Mouse (Mus musculus) testis, adult 2 months (tissue): ENCODE results near the gene Zfp592. TPM values are rescaled to one million over a fixed set of nuclear protein-coding genes. Genes with fewer than 3 reads are reported as not detected.
A peak's percentile ranks its signal among the peaks of the same experiment; 100 is the strongest.
"Not testable (repeated sequence)": the region's sequence is repeated elsewhere in the genome, so short reads cannot be mapped to it uniquely, and the experiment has no call there.

ENCODE experiments used
- H3K27ac ChIP-seq: fragments of 200-500 bp; 2 replicates; pipeline ENCODE4 v1.5.1; 2012; ENCODE audit warnings: low read depth, low read length; ENCODE audit not compliant: control insufficient read depth, insufficient read depth
- H3K27me3 ChIP-seq: fragments of 200-500 bp; 2 replicates; pipeline ENCODE4 v1.6.1; 2012; ENCODE audit warnings: mild to moderate bottlenecking, low read length, moderate library complexity; ENCODE audit not compliant: control insufficient read depth, insufficient read depth
- H3K36me3 ChIP-seq: fragments of 200-500 bp; 2 replicates; pipeline ENCODE4 v1.6.1; 2012; ENCODE audit warnings: mild to moderate bottlenecking, low read length; ENCODE audit not compliant: control insufficient read depth, insufficient read depth
- H3K4me1 ChIP-seq: fragments of 200-500 bp; 2 replicates; pipeline ENCODE4 v1.6.1; 2012; ENCODE audit warnings: low read length; ENCODE audit not compliant: control insufficient read depth, insufficient read depth
- H3K4me3 ChIP-seq: fragments of 200-500 bp; 2 replicates; pipeline ENCODE4 v1.5.1; 2012; ENCODE audit warnings: low read depth, mild to moderate bottlenecking, low read length, moderate library complexity, mixed read lengths; ENCODE audit not compliant: control insufficient read depth
- CTCF ChIP-seq: fragments of 200-500 bp; IDR thresholded peaks from 2 replicates; pipeline ENCODE4 v1.5.1; 2012; ENCODE audit warnings: low read depth, mild to moderate bottlenecking, inconsistent platforms, low read length, moderate library complexity; ENCODE audit not compliant: control insufficient read depth, insufficient read depth, insufficient replicate concordance
- POLR2A ChIP-seq: fragments of 200-500 bp; IDR thresholded peaks from 2 replicates; pipeline ENCODE4 v1.6.1; 2012; ENCODE audit warnings: low read depth, mild to moderate bottlenecking, inconsistent platforms, low read length, moderate library complexity; ENCODE audit not compliant: control insufficient read depth
- polyA plus RNA-seq: library from polyadenylated mRNA; depleted of rRNA; stranded (reverse); fragments of >200 nt; gene quantifications from 2 replicates; pipeline ENCODE4 v1.2.3, GENCODE M21; 2012

The Zfp592 gene
- polyA plus RNA-seq, 1 experiment = 16.4 TPM

DNA sequence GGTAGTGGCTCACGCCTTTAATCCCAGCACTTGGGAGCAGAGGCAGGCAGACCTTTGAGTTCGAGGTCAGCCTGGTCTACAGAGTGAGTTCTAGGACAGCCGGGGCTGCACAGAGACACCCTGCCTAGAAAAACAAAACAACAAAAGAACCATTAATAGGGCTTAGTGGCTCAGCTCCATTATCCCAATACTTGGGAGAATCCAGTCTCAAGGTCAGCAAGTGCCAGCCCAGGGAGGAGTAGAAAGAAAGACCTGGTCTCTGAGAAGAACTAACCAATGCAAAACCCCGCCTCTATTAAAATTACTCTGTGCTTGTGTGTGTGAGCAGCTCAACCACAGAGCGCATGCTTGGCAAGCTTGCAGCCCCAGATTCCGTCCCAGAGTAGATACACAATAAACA, 30.7 kb upstream of the Zfp592 start:
- Histone ChIP-seq H3K27ac (no peak overlapping the region), H3K4me1 (no peaks in the 10 kb centered on the region), H3K36me3 (no peaks in the 10 kb centered on the region), H3K27me3 (no peaks in the 10 kb centered on the region), H3K4me3 (no peak overlapping the region)
- TF ChIP-seq POLR2A = no peak
- no peak for TF ChIP-seq CTCF

DNA sequence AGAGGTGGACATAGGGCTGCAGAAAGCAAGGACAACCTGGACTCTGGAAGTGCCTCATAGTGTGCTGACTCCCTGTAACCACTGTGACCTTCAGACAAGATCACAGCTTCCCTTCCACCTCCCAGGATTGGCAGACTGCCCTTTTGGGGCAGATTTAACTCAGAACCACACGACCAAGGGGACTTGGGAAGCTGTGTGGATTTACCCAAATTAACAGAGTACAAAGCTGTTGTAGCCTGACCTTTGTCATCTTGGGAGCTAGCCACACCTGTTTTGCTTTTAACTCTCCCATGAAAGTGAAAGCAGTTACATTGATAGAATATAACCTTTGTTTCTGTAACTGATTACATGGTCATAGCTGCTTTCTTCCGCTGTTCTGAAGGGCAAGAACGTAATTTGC, 22.6 kb upstream of the Zfp592 start:
- no peak overlapping the region for H3K27ac ChIP-seq
- peak overlapping the region; percentile 16; the same call in 1 of the 2 replicates for H3K4me3 ChIP-seq
- H3K27me3 ChIP-seq = no peaks in the 10 kb centered on the region
- TF ChIP-seq POLR2A (no peak), CTCF (no peak)
- H3K36me3 ChIP-seq = no peaks in the 10 kb centered on the region
- no peaks in the 10 kb centered on the region for H3K4me1 ChIP-seq

DNA sequence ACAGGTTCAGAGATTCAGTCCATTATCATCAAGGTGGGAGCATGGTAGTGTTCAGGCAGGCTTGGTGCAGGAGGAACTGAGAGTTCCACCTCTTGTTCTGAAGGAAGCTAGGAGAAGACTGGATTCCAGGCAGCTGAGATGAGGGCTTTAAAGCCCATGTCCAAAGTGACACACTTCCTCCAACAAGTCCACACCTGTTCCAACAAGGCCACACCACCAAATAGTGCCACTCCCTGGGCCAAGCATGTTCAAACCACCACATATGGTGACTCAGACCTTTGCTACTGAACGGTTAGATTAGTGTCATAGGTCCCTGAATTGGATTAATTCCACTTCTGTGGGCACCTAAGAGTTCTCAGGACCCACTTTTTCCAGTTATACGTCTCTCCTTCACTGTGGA, 22.1 kb upstream of the Zfp592 start:
- H3K4me1 ChIP-seq = no peaks in the 10 kb centered on the region
- no peak overlapping the region for H3K27ac ChIP-seq
- H3K27me3 ChIP-seq = no peaks in the 10 kb centered on the region
- H3K36me3 ChIP-seq = no peaks in the 10 kb centered on the region
- peak overlapping the region; percentile 1; the same call in 1 of the 2 replicates for H3K4me3 ChIP-seq
- no peak for TF ChIP-seq POLR2A
- TF ChIP-seq CTCF = no peak

DNA sequence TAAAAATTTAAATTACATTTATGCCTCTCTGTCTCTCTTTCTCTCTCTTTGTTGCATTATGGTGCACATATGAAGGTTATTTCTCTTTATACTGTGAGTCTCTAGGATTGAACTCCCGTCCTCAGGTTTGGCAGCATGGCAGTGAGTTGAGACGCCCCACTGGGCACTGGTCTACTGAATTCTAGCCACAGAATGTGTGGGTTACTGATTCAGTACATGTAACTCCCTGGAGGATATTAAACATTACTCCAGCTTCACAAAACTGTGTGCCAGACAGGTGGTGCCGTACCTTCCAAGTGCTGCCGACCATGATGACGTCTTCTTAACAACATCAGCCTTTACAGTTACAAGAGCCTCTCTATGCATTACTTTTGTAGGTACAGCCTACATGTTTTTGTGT, 21.4 kb upstream of the Zfp592 start:
- no peak overlapping the region for H3K27ac ChIP-seq
- no peaks in the 10 kb centered on the region for H3K36me3 ChIP-seq
- H3K4me1 ChIP-seq = no peaks in the 10 kb centered on the region; the same call in 1 of the 2 replicates
- no peak for TF ChIP-seq POLR2A
- H3K27me3 ChIP-seq = no peaks in the 10 kb centered on the region
- H3K4me3 ChIP-seq = no peak overlapping the region

DNA sequence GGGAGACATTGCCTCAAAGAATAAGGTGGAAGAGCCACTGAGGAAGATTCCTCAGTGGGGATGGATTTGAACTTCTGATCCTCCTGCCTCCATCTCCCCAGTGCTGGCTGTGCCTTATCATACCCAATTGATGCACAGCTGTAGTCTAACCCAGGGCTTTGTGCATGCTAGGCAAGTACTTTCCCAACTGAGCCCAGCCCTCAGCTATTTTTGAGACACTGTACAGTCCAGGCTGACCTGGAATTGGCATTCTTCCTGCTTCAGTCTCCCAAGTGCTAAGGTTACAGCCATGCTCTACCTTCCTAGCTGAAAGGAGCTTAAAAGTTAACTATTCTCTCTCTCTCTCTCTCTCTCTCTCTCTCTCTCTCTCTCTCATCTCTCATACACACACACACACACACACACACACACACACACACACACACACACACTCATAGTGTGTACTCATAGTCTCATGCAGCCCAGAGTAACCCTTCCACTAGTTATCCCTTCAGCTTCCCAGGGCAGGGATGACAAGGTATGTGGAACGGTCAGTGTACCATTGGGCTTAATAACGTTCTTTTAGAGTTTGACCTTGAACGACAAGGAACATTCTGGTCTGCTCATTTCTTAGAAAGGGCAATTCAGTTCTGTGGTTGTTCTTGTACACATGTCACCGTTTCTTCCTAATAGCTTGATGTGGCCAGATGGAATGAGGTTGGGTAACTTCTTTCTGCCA, 20.4 kb upstream of the Zfp592 start:
- not testable (repeated sequence) for H3K27me3 ChIP-seq, H3K36me3 ChIP-seq, H3K27ac ChIP-seq, H3K4me3 ChIP-seq, H3K4me1 ChIP-seq

DNA sequence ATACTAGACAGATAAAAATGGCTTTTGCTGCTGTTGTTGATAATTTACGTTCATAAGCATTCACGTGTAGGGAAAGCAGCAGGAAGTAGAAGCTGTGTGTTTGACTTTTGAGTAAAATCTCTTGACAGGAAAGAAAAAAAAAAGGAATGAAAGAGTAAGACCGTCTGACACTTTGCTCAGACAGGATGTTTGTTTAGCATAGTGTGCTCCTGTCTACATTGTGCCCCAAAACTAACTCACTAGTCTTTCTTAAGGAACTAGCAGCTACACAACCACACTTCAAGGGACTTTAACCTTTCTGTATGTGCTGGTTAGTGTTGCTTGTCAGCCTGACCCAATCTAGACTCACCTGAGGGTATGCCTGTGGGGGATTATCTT, 19.9 kb upstream of the Zfp592 start:
- not testable (repeated sequence) for H3K27me3 ChIP-seq, H3K36me3 ChIP-seq, H3K4me1 ChIP-seq, H3K27ac ChIP-seq, H3K4me3 ChIP-seq

DNA sequence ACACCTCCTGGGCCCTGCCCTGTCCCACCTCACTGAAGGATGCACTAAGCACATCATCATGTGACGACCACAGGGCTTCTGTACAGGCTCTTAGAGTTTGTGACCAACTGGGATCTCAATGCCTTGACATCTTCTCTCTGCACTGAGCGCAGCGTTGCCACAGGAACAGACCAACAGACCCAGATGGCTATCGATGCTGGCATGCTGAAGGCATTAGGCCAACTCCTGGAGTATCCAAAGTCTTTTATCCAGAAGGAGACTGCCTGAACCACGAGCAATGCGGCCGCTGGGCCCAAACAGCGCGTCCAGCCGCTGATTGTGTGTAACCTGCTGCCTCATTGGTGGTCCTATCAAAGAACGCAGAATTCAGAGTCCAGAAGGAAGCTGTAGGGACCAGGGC, 12.9 kb upstream of the Zfp592 start:
- no peak overlapping the region for H3K27ac ChIP-seq
- no peak for TF ChIP-seq POLR2A
- TF ChIP-seq CTCF = no peak
- H3K4me3 ChIP-seq = no peak overlapping the region
- no peaks in the 10 kb centered on the region for H3K36me3 ChIP-seq
- H3K4me1 ChIP-seq = peaks cover 3% of the 10 kb centered on the region; the same call in 1 of the 2 replicates
- H3K27me3 ChIP-seq = no peaks in the 10 kb centered on the region

DNA sequence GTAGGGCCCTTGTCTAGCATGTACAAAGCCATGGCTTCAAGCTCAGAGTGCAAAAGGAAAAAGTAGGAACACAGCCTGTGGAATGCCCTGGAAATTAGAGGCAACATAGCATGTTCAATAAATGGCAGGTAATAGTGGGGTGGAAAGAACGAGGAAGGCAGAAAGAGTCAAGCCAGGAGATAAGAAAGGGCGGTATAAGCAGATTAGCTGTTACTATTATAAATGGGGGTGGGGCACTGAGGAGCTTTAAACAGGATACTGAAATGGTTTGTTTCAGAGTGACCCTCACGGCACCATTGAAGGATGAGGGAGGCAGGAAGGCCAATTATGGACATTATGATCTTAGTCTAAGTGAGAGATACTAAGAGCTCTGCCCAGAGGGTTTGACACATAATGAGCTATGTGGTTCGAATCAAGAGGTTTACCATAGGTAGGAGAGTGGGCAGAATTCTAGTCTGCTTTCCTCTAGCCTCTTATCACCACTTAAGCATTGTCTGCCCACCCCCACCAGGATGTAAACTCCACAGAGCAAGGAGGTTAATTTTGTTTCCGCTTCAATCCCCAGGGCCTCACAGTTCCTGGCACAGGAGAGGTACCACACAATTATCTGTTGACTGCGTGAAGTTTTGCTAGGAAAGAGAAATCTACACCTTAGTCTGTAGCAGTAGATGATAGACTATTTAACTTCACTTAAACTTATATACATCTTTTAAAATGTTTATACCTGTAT, 6.9 kb upstream of the Zfp592 start:
- Histone ChIP-seq H3K4me3 (no peak overlapping the region), H3K27ac (no peak overlapping the region), H3K27me3 (no peaks in the 10 kb centered on the region), H3K36me3 (no peaks in the 10 kb centered on the region), H3K4me1 (no peaks in the 10 kb centered on the region)
- no peak for TF ChIP-seq CTCF
- no peak for TF ChIP-seq POLR2A
